Mouse (Mus musculus) lung, embryonic 15.5 days (tissue): Measurements from ENCODE around the gene Sncb. TPM values are rescaled to one million over a fixed set of nuclear protein-coding genes. Genes with fewer than 3 reads are reported as not detected.

Experiments
- ATAC-seq: fragments of 200-750 bp; cut with Nextera tagmentation; 2 replicates; pipeline ENCODE4 v1.8.0; 2017; ENCODE audit warnings: moderate number of reproducible peaks, borderline replicate concordance; ENCODE audit not compliant: low FRiP score, low TSS enrichment; ENCODE audit errors: extremely low read depth
- H3K27ac ChIP-seq: fragments of 300-500 bp; sonication (generic); 2 replicates; pipeline ENCODE4 v1.5.1; 2015; ENCODE audit warnings: moderate library complexity, mild to moderate bottlenecking, inconsistent platforms
- H3K27me3 ChIP-seq: fragments of 300-500 bp; sonication (generic); 2 replicates; pipeline ENCODE4 v1.6.1; 2015; ENCODE audit warnings: inconsistent platforms
- H3K36me3 ChIP-seq: fragments of 300-500 bp; sonication (generic); 2 replicates; pipeline ENCODE4 v1.6.1; 2015; ENCODE audit warnings: inconsistent platforms
- H3K4me1 ChIP-seq: fragments of 300-500 bp; sonication (generic); 2 replicates; pipeline ENCODE4 v1.6.1; 2015; ENCODE audit warnings: inconsistent platforms
- H3K4me2 ChIP-seq: fragments of 300-500 bp; sonication (generic); 2 replicates; pipeline ENCODE4 v1.6.1; 2015; ENCODE audit warnings: inconsistent platforms, mild to moderate bottlenecking, moderate library complexity
- H3K4me3 ChIP-seq: fragments of 300-500 bp; sonication (generic); 2 replicates; pipeline ENCODE4 v1.5.1; 2015; ENCODE audit warnings: mild to moderate bottlenecking, inconsistent platforms
- H3K9ac ChIP-seq: fragments of 300-500 bp; sonication (generic); 2 replicates; pipeline ENCODE4 v1.6.1; 2015; ENCODE audit warnings: inconsistent platforms
- H3K9me3 ChIP-seq: fragments of 300-500 bp; sonication (generic); 2 replicates; pipeline ENCODE4 v1.6.1; 2016; ENCODE audit warnings: inconsistent platforms
- WGBS: fragments of 180-500 bp; shearing (Covaris S2); methylation state at CpG from one replicate; pipeline ENCODE4 v1.1.7; 2015; 5-methylcytosine and 5-hydroxymethylcytosine counted together
- polyA plus RNA-seq: library from polyadenylated mRNA; unstranded; fragments of >200 nt; fragmentation: Nextera tagmentation; extraction: Ambion mirVana; gene quantifications from 2 replicates; pipeline ENCODE4 v1.2.1, GENCODE M21; 2015

Sncb gene
- polyA plus RNA-seq, 1 experiment from 2014 or later, result 0.21 TPM

- Histone ChIP-seq H3K9ac (no peak overlapping the region), H3K4me2 (no peak overlapping the region), H3K27me3 (peaks cover 48% of the 10 kb centered on the region), H3K27ac (no peak overlapping the region), H3K36me3 (no peaks in the 10 kb centered on the region), H3K4me3 (no peak overlapping the region), H3K9me3 (no peaks in the 10 kb centered on the region), H3K4me1 (peaks cover 20% of the 10 kb centered on the region)
- 32% methylated on average over 12 of the region's 12 CpGs for WGBS
- no peak for ATAC-seq
These were observed 12.0 kb downstream of the Sncb start for GRCm38 (mm10) chr13:54754169-54755080.

GRCm38 (mm10) chr13:54753733-54754132, 12.7 kb downstream of the Sncb start:
- Histone ChIP-seq H3K9ac (no peak overlapping the region), H3K27ac (no peak overlapping the region), H3K4me1 (peaks cover 21% of the 10 kb centered on the region), H3K4me2 (no peak overlapping the region), H3K27me3 (peaks cover 48% of the 10 kb centered on the region), H3K4me3 (no peak overlapping the region), H3K9me3 (no peaks in the 10 kb centered on the region), H3K36me3 (no peaks in the 10 kb centered on the region)
- ATAC-seq, result no peak
- WGBS, result 44% methylated on average over 6 of the region's 6 CpGs

GRCm38 (mm10) chr13:54752656-54753055, 13.7 kb downstream of the Sncb start:
- Histone ChIP-seq H3K9me3 (no peaks in the 10 kb centered on the region), H3K4me2 (no peak overlapping the region), H3K9ac (no peak overlapping the region), H3K27me3 (peaks cover 55% of the 10 kb centered on the region), H3K36me3 (no peaks in the 10 kb centered on the region), H3K4me3 (no peak overlapping the region), H3K27ac (no peak overlapping the region), H3K4me1 (peaks cover 12% of the 10 kb centered on the region)
- ATAC-seq, result no peak
- 62% methylated on average over 10 of the region's 10 CpGs for WGBS

- no peaks in the 10 kb centered on the region for H3K36me3 ChIP-seq
- H3K4me3 ChIP-seq, result no peak overlapping the region
- H3K27me3 ChIP-seq, result peaks cover 52% of the 10 kb centered on the region
- no peak overlapping the region for H3K9ac ChIP-seq
- WGBS, result 2% methylated on average over 8 of the region's 8 CpGs
- H3K27ac ChIP-seq, result no peak overlapping the region
- H3K4me2 ChIP-seq, result no peak overlapping the region
- peaks cover 10% of the 10 kb centered on the region for H3K4me1 ChIP-seq
- H3K9me3 ChIP-seq, result no peaks in the 10 kb centered on the region
- ATAC-seq, result no peak
These were observed 15.7 kb downstream of the Sncb start for GRCm38 (mm10) chr13:54750699-54751098.

- ATAC-seq, result peak; percentile 51; the same call in 1 of the 2 replicates
- Histone ChIP-seq H3K4me2 (peak within 1 kb of the TSS; percentile 93), H3K27ac (no peak within 1 kb of the TSS), H3K4me1 (peaks cover 10% of the 10 kb centered on the region), H3K4me3 (peak within 1 kb of the TSS; percentile 55), H3K9me3 (no peaks in the 10 kb centered on the region), H3K36me3 (no peaks in the 10 kb centered on the region), H3K9ac (no peak within 1 kb of the TSS), H3K27me3 (peaks cover 46% of the 10 kb centered on the region)
- WGBS, result 3% methylated on average over 29 of the region's 29 CpGs
These were observed 16.5 kb downstream of the Sncb start, which contains the start of gene Gprin1 for GRCm38 (mm10) chr13:54749864-54750411. TSS of gene Gprin1 (minus strand) at chr13:54749874.

GRCm38 (mm10) chr13:54749061-54749863, 17.1 kb downstream of the Sncb start:
- WGBS, result 1% methylated on average over 48 of the region's 100 CpGs
- H3K27me3 ChIP-seq, result peaks cover 46% of the 10 kb centered on the region

GRCm38 (mm10) chr13:54748721-54749060, 17.7 kb downstream of the Sncb start:
- peak overlapping the region; percentile 93; the same call in 1 of the 2 replicates for H3K4me2 ChIP-seq
- H3K36me3 ChIP-seq, result no peaks in the 10 kb centered on the region
- no peak overlapping the region for H3K27ac ChIP-seq
- H3K27me3 ChIP-seq, result peaks cover 44% of the 10 kb centered on the region
- H3K9ac ChIP-seq, result no peak overlapping the region
- 0 out of 2 replicates have a peak overlapping the region, but pooled peaks have one; percentile 55 for H3K4me3 ChIP-seq
- WGBS, result 42% methylated on average over 10 of the region's 10 CpGs
- H3K4me1 ChIP-seq, result peaks cover 10% of the 10 kb centered on the region
- H3K9me3 ChIP-seq, result no peaks in the 10 kb centered on the region
- ATAC-seq, result peak; percentile 13; the same call in 1 of the 2 replicates

More at GRCm38 (mm10) chr13:54749061-54749863, 17.1 kb downstream of the Sncb start:
- Histone ChIP-seq H3K27ac (no peak overlapping the region), H3K36me3 (no peaks in the 10 kb centered on the region), H3K4me1 (peaks cover 10% of the 10 kb centered on the region), H3K9me3 (no peaks in the 10 kb centered on the region), H3K9ac (no peak overlapping the region), H3K4me2 (peak overlapping the region; percentile 93), H3K4me3 (peak overlapping the region; percentile 55)
- peak; percentile 71 for ATAC-seq

GRCm38 (mm10) chr13:54748190-54748589, 18.2 kb downstream of the Sncb start:
- Histone ChIP-seq H3K4me3 (no peak overlapping the region), H3K9me3 (no peaks in the 10 kb centered on the region), H3K9ac (no peak overlapping the region), H3K4me2 (no peak overlapping the region), H3K27ac (no peak overlapping the region), H3K36me3 (no peaks in the 10 kb centered on the region), H3K27me3 (peaks cover 42% of the 10 kb centered on the region), H3K4me1 (peaks cover 10% of the 10 kb centered on the region)
- 79% methylated on average over 8 of the region's 8 CpGs for WGBS
- no peak for ATAC-seq

- WGBS, result 33% methylated on average over 10 of the region's 10 CpGs
- H3K9me3 ChIP-seq, result no peaks in the 10 kb centered on the region
- no peak overlapping the region for H3K9ac ChIP-seq
- ATAC-seq, result no peak
- peaks cover 46% of the 10 kb centered on the region for H3K27me3 ChIP-seq
- peaks cover 10% of the 10 kb centered on the region for H3K4me1 ChIP-seq
- H3K36me3 ChIP-seq, result no peaks in the 10 kb centered on the region
- H3K27ac ChIP-seq, result no peak overlapping the region
- H3K4me2 ChIP-seq, result no peak overlapping the region
- H3K4me3 ChIP-seq, result no peak overlapping the region
These were observed 19.5 kb downstream of the Sncb start for GRCm38 (mm10) chr13:54746896-54747295.

- H3K27me3 ChIP-seq, result peaks cover 46% of the 10 kb centered on the region
- H3K9ac ChIP-seq, result no peak overlapping the region
- H3K36me3 ChIP-seq, result no peaks in the 10 kb centered on the region
- no peak overlapping the region for H3K4me2 ChIP-seq
- no peak for ATAC-seq
- no peak overlapping the region for H3K4me3 ChIP-seq
- no peaks in the 10 kb centered on the region for H3K9me3 ChIP-seq
- H3K4me1 ChIP-seq, result peaks cover 10% of the 10 kb centered on the region
- WGBS, result 41% methylated on average over 6 of the region's 6 CpGs
- H3K27ac ChIP-seq, result no peak overlapping the region
These were observed 20.3 kb downstream of the Sncb start for GRCm38 (mm10) chr13:54746110-54746509.

GRCm38 (mm10) chr13:54738213-54738601, 28.2 kb downstream of the Sncb start:
- H3K4me3 ChIP-seq, result peak overlapping the region; percentile 39
- H3K4me2 ChIP-seq, result peak overlapping the region; percentile 67
- H3K9ac ChIP-seq, result no peak overlapping the region
- H3K27ac ChIP-seq, result no peak overlapping the region
- peaks cover 57% of the 10 kb centered on the region for H3K27me3 ChIP-seq
- peaks cover 7% of the 10 kb centered on the region for H3K4me1 ChIP-seq
- H3K36me3 ChIP-seq, result no peaks in the 10 kb centered on the region
- H3K9me3 ChIP-seq, result no peaks in the 10 kb centered on the region
- WGBS, result 1% methylated on average over 26 of the region's 34 CpGs
- ATAC-seq, result no peak
